Mouse (Mus musculus) liver, embryonic 11.5 days (tissue): ENCODE results near the gene Ccn2. TPM values are rescaled to one million over a fixed set of nuclear protein-coding genes. Genes with fewer than 3 reads are reported as not detected.

ENCODE experiments used
- ATAC-seq: fragments of 200-750 bp; cut with Nextera tagmentation; replicated peaks from 2 replicates; pipeline ENCODE4 v1.8.0; 2017; ENCODE audit warnings: moderate number of reproducible peaks, mild to moderate bottlenecking, moderate TSS enrichment, moderate library complexity; ENCODE audit not compliant: low FRiP score
- DNase-seq: peaks from one replicate; pipeline ENCODE4 v3.0.0-alpha.2; 2017; ENCODE audit warnings: low spot score
- H3K27ac ChIP-seq: fragments of 300-500 bp; sonication (generic); 2 replicates; pipeline ENCODE4 v1.5.1; 2014; ENCODE audit warnings: mild to moderate bottlenecking, low read depth, low read length, control low read depth
- H3K27me3 ChIP-seq: fragments of 300-500 bp; sonication (generic); replicated peaks from 2 replicates; pipeline ENCODE4 v1.6.1; 2014; ENCODE audit warnings: low read length, mixed read lengths; ENCODE audit not compliant: control insufficient read depth, insufficient read depth
- H3K36me3 ChIP-seq: fragments of 300-500 bp; sonication (generic); 2 replicates; pipeline ENCODE4 v1.6.1; 2014; ENCODE audit warnings: mild to moderate bottlenecking, low read length, moderate library complexity, mixed read lengths; ENCODE audit not compliant: control insufficient read depth, insufficient read depth
- H3K4me1 ChIP-seq: fragments of 300-500 bp; sonication (generic); replicated peaks from 2 replicates; pipeline ENCODE4 v1.6.1; 2014; ENCODE audit warnings: low read length, mixed read lengths; ENCODE audit not compliant: control insufficient read depth, insufficient read depth
- H3K4me2 ChIP-seq: fragments of 300-500 bp; sonication (generic); 2 replicates; pipeline ENCODE4 v1.6.1; 2014; ENCODE audit warnings: mild to moderate bottlenecking, control low read depth, moderate library complexity
- H3K4me3 ChIP-seq: fragments of 300-500 bp; sonication (generic); 2 replicates; pipeline ENCODE4 v1.5.1; 2014; ENCODE audit warnings: low read depth, low read length, control low read depth
- H3K9ac ChIP-seq: fragments of 300-500 bp; sonication (generic); 2 replicates; pipeline ENCODE4 v1.6.1; 2014; ENCODE audit warnings: low read depth, low read length, control low read depth
- H3K9me3 ChIP-seq: fragments of 300-500 bp; sonication (generic); 2 replicates; pipeline ENCODE4 v1.6.1; 2016; ENCODE audit warnings: low read length, inconsistent platforms, mixed read lengths; ENCODE audit not compliant: control insufficient read depth
- WGBS: fragments of 180-500 bp; shearing (Covaris S2); extraction: QIAGEN DNeasy Blood & Tissue Kit; methylation state at CpG from one replicate; pipeline ENCODE4 v1.1.7; 2014; 5-methylcytosine and 5-hydroxymethylcytosine counted together
- polyA plus RNA-seq: library from polyadenylated mRNA; unstranded; fragments of >200 nt; fragmentation: Nextera tagmentation; extraction: Ambion mirVana; gene quantifications from 2 replicates; pipeline ENCODE4 v1.2.1, GENCODE M21; 2014

Ccn2 gene
- polyA plus RNA-seq, 1 experiment from 2014 or later: 2.6 TPM

DNA sequence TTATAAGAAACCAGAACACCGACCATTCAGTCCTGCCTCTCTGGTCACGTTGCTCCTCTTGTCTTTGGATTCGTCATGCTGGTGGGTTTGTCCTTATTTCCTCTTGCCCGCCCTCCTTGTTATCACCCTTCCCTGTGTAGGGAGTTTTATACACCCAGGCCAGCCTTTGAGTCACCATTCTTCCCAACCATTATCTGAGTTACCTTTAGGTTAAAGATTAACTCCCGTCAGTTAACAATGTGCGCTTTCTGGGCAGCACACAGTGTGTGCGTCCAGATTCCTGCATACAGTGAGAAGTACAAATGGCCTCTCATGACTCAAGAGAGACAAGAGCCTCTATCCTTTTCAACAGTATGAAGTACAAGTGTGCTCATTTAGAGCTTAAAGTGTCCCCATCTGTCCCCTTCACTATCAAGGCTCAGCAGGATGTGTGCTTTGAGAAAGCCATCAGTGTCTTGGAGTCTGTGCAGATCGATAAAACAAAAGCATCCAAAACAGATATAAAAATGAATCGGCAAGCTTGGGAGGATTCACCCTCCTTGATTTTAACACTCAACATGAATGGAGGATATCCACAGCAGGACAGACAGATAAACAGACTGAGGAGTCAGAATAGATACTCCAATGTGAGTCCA, 34.0 kb downstream of the Ccn2 start:
- Histone ChIP-seq H3K4me2 (no peak overlapping the region), H3K36me3 (no peaks in the 10 kb centered on the region), H3K9ac (no peak overlapping the region), H3K4me3 (no peak overlapping the region), H3K4me1 (peaks cover 8% of the 10 kb centered on the region), H3K27ac (no peak overlapping the region), H3K9me3 (no peaks in the 10 kb centered on the region), H3K27me3 (no peaks in the 10 kb centered on the region)
- 37% methylated on average over 9 of the region's 9 CpGs for WGBS
- DNase-seq (no peak), ATAC-seq (peak; percentile 64)

DNA sequence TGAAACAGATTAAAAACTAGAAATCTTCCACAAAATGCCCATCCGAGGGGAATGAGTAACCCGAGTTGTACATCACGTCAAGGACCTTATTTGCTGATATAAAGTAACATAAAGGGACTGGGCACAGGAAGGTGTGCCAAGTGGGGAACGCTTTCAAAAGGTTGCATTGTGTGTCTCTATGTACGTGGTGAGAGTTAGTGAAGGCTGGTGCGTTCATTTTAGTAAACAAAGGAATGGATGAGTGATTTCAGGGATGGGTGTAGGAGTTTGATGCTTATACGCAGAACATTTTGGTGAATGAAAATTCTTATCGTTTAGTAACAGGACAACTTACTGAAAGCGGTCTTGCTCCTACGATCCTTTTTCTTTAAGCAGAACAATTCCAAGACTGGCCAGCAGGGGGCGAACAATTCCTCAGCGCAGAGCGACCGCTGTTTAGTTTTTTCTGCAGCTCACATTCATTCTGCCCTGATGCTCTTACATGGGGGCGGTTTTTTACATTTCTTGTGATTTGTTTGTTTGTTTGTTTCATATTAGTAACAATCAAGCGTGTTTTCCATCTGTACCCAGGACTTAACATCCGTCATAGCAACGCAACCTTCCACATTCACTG, 35.3 kb downstream of the Ccn2 start:
- Histone ChIP-seq H3K4me3 (no peak overlapping the region), H3K27ac (no peak overlapping the region), H3K9me3 (no peaks in the 10 kb centered on the region), H3K4me1 (peaks cover 19% of the 10 kb centered on the region), H3K27me3 (no peaks in the 10 kb centered on the region), H3K36me3 (no peaks in the 10 kb centered on the region), H3K4me2 (0 out of 2 replicates have a peak overlapping the region, but pooled peaks have one; percentile 26), H3K9ac (no peak overlapping the region)
- 26% methylated on average over 18 of the region's 18 CpGs for WGBS
- ATAC-seq: no peak
- DNase-seq: peak; percentile 53

DNA sequence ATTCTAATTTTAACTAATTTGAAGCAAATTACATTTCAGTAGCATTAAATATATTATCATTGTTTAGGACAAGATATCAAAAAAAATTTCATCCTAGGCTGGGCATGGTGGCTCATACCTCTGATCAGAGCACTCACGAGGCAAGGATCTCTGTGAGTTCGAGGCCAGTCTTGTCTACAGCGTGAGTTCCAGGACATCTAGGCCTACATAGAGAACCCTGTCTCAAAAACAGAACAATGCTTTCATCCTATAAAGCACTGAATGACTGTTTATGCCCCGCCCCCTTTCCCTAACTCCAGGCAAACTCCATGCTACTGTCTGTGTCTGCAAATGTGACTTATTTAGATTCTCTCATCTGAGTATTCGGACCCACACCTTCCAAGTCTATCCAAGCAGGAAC, 35.9 kb downstream of the Ccn2 start:
- H3K27me3 ChIP-seq: no peaks in the 10 kb centered on the region
- 88% methylated on average over 5 of the region's 5 CpGs for whole genome bisulfite sequencing
- H3K9me3 ChIP-seq: no peaks in the 10 kb centered on the region
- no peaks in the 10 kb centered on the region for H3K36me3 ChIP-seq
- no peak overlapping the region for H3K4me2 ChIP-seq
- H3K4me3 ChIP-seq: no peak overlapping the region
- DNase-seq (no peak), ATAC-seq (no peak)
- H3K9ac ChIP-seq: no peak overlapping the region
- H3K4me1 ChIP-seq: peaks cover 22% of the 10 kb centered on the region
- H3K27ac ChIP-seq: no peak overlapping the region

DNA sequence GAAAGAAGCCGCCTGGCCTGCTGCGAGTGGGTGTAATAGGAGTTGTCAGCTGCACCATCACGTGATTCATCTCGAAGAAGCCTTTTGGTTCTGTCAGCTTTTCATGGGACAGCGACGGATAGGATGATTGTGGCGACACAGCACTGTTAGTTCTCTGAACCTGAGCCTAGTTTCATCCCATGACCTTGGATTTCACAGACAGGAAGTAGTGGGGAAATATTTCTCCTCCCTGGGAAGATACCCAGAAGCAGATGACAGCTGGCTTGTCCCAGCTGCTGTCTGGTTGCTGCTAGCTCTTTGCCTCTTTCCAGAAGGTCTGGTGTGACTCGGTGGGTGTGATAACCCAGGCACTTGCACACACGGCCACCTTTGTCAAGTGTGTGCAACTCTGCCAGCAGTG, 39.0 kb downstream of the Ccn2 start:
- ATAC-seq: no peak
- Histone ChIP-seq H3K4me3 (no peak overlapping the region), H3K9me3 (no peaks in the 10 kb centered on the region), H3K4me2 (no peak overlapping the region), H3K36me3 (no peaks in the 10 kb centered on the region), H3K27ac (no peak overlapping the region), H3K9ac (no peak overlapping the region), H3K4me1 (peaks cover 24% of the 10 kb centered on the region), H3K27me3 (no peaks in the 10 kb centered on the region)
- 63% methylated on average over 9 of the region's 9 CpGs for WGBS
- DNase-seq: no peak

DNA sequence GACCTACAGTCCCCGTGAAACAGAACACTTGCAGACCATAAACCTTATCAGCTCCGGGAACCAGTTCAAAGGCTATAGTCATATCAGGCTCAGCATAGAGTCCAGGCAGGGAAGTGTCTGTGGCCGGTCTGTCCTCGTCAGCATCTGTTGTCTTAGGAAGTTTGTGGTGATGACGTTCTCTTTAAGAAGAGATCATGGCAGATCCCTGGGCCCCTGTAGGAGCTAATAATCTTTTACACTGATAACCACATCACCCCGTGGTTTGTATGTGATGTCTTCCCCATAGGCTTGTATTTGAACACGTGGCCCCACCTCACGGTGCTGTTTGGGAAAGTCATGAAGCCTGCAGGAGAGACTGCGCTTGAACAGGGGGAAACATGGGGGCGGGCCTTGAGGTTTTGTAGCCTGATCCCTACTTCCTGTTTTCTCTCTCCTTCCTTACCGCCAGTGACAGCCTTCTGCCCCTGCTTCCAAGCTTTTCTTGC, 40.1 kb downstream of the Ccn2 start:
- 22% methylated on average over 11 of the region's 11 CpGs for WGBS
- peaks cover 21% of the 10 kb centered on the region for H3K4me1 ChIP-seq
- H3K4me2 ChIP-seq: peak overlapping the region; percentile 42
- H3K9ac ChIP-seq: no peak overlapping the region
- no peaks in the 10 kb centered on the region for H3K36me3 ChIP-seq
- no peak overlapping the region for H3K4me3 ChIP-seq
- no peak overlapping the region for H3K27ac ChIP-seq
- H3K27me3 ChIP-seq: no peaks in the 10 kb centered on the region
- DNase-seq: no peak
- no peaks in the 10 kb centered on the region for H3K9me3 ChIP-seq
- peak; percentile 45 for ATAC-seq

DNA sequence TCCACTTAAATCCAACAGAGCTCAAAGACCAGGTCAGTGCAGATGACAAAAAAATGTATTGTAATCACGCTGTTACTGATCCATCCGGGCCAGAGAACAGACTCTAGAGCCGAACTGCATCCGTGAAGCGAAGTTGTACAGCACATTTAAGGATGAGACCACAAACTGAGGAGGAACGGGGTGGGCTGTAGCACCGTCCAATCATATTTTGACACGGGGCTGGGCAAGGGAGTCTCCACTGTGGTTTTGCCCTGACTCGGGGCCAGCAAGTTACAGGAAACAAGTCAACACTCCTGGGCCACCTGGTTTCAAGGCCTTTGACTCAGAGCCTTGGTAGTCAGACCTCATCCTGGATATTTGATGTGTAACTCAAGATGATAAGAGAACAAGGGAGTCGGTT, 40.6 kb downstream of the Ccn2 start:
- WGBS: 51% methylated on average over 10 of the region's 10 CpGs
- DNase-seq (no peak), ATAC-seq (0 out of 2 replicates have a peak, but pooled peaks have one; percentile 16)
- peak overlapping the region; percentile 42 for H3K4me2 ChIP-seq
- H3K27ac ChIP-seq: no peak overlapping the region
- H3K9ac ChIP-seq: no peak overlapping the region
- no peaks in the 10 kb centered on the region for H3K9me3 ChIP-seq
- H3K4me1 ChIP-seq: peaks cover 21% of the 10 kb centered on the region
- H3K36me3 ChIP-seq: no peaks in the 10 kb centered on the region
- H3K4me3 ChIP-seq: no peak overlapping the region
- no peaks in the 10 kb centered on the region for H3K27me3 ChIP-seq

DNA sequence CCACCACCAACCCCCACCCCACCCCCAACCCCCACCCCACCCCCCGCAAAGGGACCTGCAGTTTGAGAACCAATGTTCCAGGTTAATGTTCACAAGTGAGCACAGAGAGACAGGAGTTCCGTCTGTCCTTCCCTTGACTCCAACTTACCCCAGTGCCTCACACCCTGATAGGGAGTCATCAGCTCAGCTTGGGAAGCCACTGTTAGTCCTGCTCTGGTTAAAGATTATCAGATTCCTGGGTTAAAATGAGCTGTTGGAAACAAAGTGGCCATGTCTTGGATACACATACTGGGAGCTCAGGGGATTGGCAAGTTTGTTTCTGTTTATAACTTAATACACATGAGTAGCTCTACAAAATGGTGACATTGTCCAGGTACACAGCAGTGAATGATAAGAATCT, 41.7 kb downstream of the Ccn2 start:
- ATAC-seq (no peak), DNase-seq (no peak)
- Histone ChIP-seq H3K27ac (no peak overlapping the region), H3K4me2 (no peak overlapping the region), H3K4me1 (peaks cover 21% of the 10 kb centered on the region), H3K9ac (no peak overlapping the region), H3K9me3 (no peaks in the 10 kb centered on the region), H3K27me3 (no peaks in the 10 kb centered on the region), H3K36me3 (no peaks in the 10 kb centered on the region), H3K4me3 (no peak overlapping the region)
- WGBS: 68% methylated on average over 2 of the region's 2 CpGs

DNA sequence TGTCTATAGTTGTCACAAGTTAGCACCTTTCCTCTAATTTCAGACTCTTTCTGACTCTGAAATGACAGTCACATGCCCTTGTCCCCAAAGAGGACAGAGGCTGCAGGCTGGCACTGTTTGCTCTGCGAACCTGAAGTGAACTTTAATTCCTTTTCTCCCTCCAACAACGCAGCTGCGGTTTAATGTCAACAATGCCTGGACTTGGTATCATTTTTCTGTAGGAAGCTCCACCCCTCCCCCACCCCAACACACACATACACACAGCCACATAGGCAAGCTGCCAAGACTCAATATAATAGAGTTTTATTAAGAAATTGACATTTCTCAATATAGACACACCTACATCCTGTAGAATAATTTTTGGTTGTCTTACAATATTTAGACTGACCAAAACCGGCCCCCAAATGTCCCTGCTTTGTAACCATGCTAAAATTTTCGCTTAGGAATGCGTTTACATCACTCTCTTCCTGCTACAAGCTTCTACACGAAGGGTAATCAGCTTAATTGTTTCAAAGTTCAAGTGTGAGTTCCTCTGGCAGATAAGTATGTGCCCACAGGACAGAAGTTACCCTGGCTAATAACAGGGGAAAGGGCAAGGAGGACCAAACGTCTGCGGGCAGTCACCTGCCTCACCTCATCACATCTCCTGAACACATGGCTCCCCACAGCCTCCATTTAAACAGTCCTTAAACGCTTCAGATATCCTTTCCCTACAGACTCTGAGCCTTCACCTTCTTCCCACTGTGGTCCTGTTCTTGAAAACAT, 43.2 kb downstream of the Ccn2 start:
- Histone ChIP-seq H3K9me3 (no peaks in the 10 kb centered on the region), H3K4me1 (peaks cover 21% of the 10 kb centered on the region), H3K9ac (no peak overlapping the region), H3K27me3 (no peaks in the 10 kb centered on the region), H3K36me3 (no peaks in the 10 kb centered on the region), H3K4me2 (no peak overlapping the region), H3K4me3 (no peak overlapping the region), H3K27ac (no peak overlapping the region; the same call in 1 of the 2 replicates)
- ATAC-seq: no peak
- no peak for DNase-seq
- 51% methylated on average over 10 of the region's 10 CpGs for WGBS
